Mouse (Mus musculus) myocyte (in vitro differentiated cells): ENCODE measurements around the gene Letmd1.

Experiments
- MAX ChIP-seq: IDR thresholded peaks from one replicate; pipeline ENCODE4 v1.6.1; 2011; ENCODE audit warnings: low read depth, mild to moderate bottlenecking, control low read depth
- MYOD1 ChIP-seq, 3 experiments: IDR thresholded peaks; one replicate each; pipeline ENCODE4 v1.6.1; 2011; ENCODE audit warnings: control low read depth in 2 of 3, low read depth in 2 of 3, mild to moderate bottlenecking in 2 of 3, moderate library complexity in 1 of 3; ENCODE audit not compliant: insufficient read length in 2 of 3, control insufficient read depth in 1 of 3
- POLR2A ChIP-seq: IDR thresholded peaks from one replicate; pipeline ENCODE4 v1.6.1; 2011; ENCODE audit warnings: low read depth, mild to moderate bottlenecking, control low read depth, moderate library complexity; ENCODE audit not compliant: insufficient read length
- POLR2AphosphoS2 ChIP-seq: IDR thresholded peaks from one replicate; pipeline ENCODE4 v1.6.1; 2011; ENCODE audit warnings: low read depth, control low read depth; ENCODE audit not compliant: insufficient read length

- TF ChIP-seq POLR2A = no peak
- no peak for TF ChIP-seq MAX
- no peak for TF ChIP-seq MYOD1 (IDR thresholded peaks at IDR 0.05; ENCODE audit: control insufficient read depth in 1 of 3, insufficient read length in 2 of 3, low read depth in 2 of 3)
- TF ChIP-seq POLR2AphosphoS2 = no peak
Observed at GRCm38 (mm10) chr15:100513387-100513786, 44.6 kb downstream of the Letmd1 start.
